Mouse (Mus musculus): Measurements from ENCODE around the gene Gja1. TPM values are rescaled to one million over a fixed set of nuclear protein-coding genes. Genes with fewer than 3 reads are reported as not detected.
A peak's percentile ranks its signal among the peaks of the same experiment; 100 is the strongest.

The Gja1 gene
- polyA plus RNA-seq (2015; fragmentation: Nextera tagmentation; extraction: Ambion mirVana), result 7.3 and 8.8 TPM in 2 replicates

GRCm38 (mm10) chr10:56377097-56377965 lies at the start of gene Gja1:
Gene Gja1 (plus strand): TSS chr10:56377330.
- peaks cover 24% of the 10 kb centered on the region for H3K27me3 ChIP-seq
- ATAC-seq (ENCODE audit: low read depth), result peak; percentile 75
- H3K9ac ChIP-seq, result peak within 1 kb of the TSS; percentile 56
- DNase-seq, result peak; percentile 36
- peak within 1 kb of the TSS; percentile 71 for H3K4me2 ChIP-seq
- under 1% methylated on average over 23 of the region's 23 CpGs for WGBS (ENCODE audit: insufficient replicate concordance)
- H3K27ac ChIP-seq, result 0 out of 2 replicates have a peak within 1 kb of the TSS, but pooled peaks have one; percentile 13
- H3K4me3 ChIP-seq (replicated peaks), result peak within 1 kb of the TSS; percentile 57
- peaks cover 8% of the 10 kb centered on the region; the same call in 1 of the 2 replicates for H3K4me1 ChIP-seq (replicated peaks)
- no peaks in the 10 kb centered on the region for H3K9me3 ChIP-seq (replicated peaks)
- no peaks in the 10 kb centered on the region for H3K36me3 ChIP-seq

- H3K9ac ChIP-seq, result no peak overlapping the region
- no peaks in the 10 kb centered on the region for H3K36me3 ChIP-seq
- no peaks in the 10 kb centered on the region for H3K9me3 ChIP-seq (replicated peaks)
- WGBS (ENCODE audit: insufficient replicate concordance), result 40% methylated on average over 6 of the region's 6 CpGs
- peak; percentile 24 for DNase-seq
- no peak for ATAC-seq (ENCODE audit: low read depth)
- no peak overlapping the region for H3K27ac ChIP-seq
- H3K4me2 ChIP-seq, result no peak overlapping the region
- no peaks in the 10 kb centered on the region for H3K4me1 ChIP-seq (replicated peaks)
- H3K27me3 ChIP-seq, result no peaks in the 10 kb centered on the region
- H3K4me3 ChIP-seq (replicated peaks), result no peak overlapping the region
These were observed 38.2 kb upstream of the Gja1 start for GRCm38 (mm10) chr10:56338851-56339489.

- Histone ChIP-seq H3K9ac (no peak overlapping the region), H3K4me2 (no peak overlapping the region), H3K36me3 (no peaks in the 10 kb centered on the region), H3K9me3 (replicated peaks) (no peaks in the 10 kb centered on the region), H3K27me3 (no peaks in the 10 kb centered on the region), H3K4me1 (replicated peaks) (no peaks in the 10 kb centered on the region), H3K4me3 (replicated peaks) (no peak overlapping the region), H3K27ac (no peak overlapping the region)
- 59% methylated on average over 4 of the region's 4 CpGs for WGBS (ENCODE audit: insufficient replicate concordance)
- no peak for ATAC-seq (ENCODE audit: low read depth)
- no peak for DNase-seq
These were observed 16.7 kb upstream of the Gja1 start for GRCm38 (mm10) chr10:56360472-56360871.

- Histone ChIP-seq H3K36me3 (no peaks in the 10 kb centered on the region), H3K27me3 (no peaks in the 10 kb centered on the region), H3K9me3 (replicated peaks) (no peaks in the 10 kb centered on the region), H3K9ac (no peak overlapping the region), H3K27ac (no peak overlapping the region), H3K4me2 (no peak overlapping the region), H3K4me1 (replicated peaks) (no peaks in the 10 kb centered on the region), H3K4me3 (replicated peaks) (no peak overlapping the region)
- DNase-seq, result no peak
- no peak for ATAC-seq (ENCODE audit: low read depth)
- WGBS (ENCODE audit: insufficient replicate concordance), result 10% methylated on average over 7 of the region's 7 CpGs
These were observed 8.1 kb upstream of the Gja1 start for GRCm38 (mm10) chr10:56369073-56369472.

- H3K4me1 ChIP-seq (replicated peaks), result peaks cover 2% of the 10 kb centered on the region; the same call in 1 of the 2 replicates
- no peak for DNase-seq
- no peak for ATAC-seq (ENCODE audit: low read depth)
- H3K27ac ChIP-seq, result no peak overlapping the region
- H3K27me3 ChIP-seq, result peaks cover 9% of the 10 kb centered on the region
- WGBS (ENCODE audit: insufficient replicate concordance), result 34% methylated on average over 8 of the region's 8 CpGs
- H3K9me3 ChIP-seq (replicated peaks), result no peaks in the 10 kb centered on the region
- H3K9ac ChIP-seq, result no peak overlapping the region
- no peak overlapping the region for H3K4me3 ChIP-seq (replicated peaks)
- no peak overlapping the region for H3K4me2 ChIP-seq
- no peaks in the 10 kb centered on the region for H3K36me3 ChIP-seq
These were observed 4.0 kb upstream of the Gja1 start for GRCm38 (mm10) chr10:56373021-56373720.

- no peak for ATAC-seq (ENCODE audit: low read depth)
- H3K4me2 ChIP-seq, result no peak overlapping the region
- peaks cover 8% of the 10 kb centered on the region; the same call in 1 of the 2 replicates for H3K4me1 ChIP-seq (replicated peaks)
- H3K9ac ChIP-seq, result no peak overlapping the region
- peaks cover 19% of the 10 kb centered on the region for H3K27me3 ChIP-seq
- 43% methylated on average over 5 of the region's 5 CpGs for WGBS (ENCODE audit: insufficient replicate concordance)
- DNase-seq, result no peak
- H3K27ac ChIP-seq, result no peak overlapping the region
- H3K4me3 ChIP-seq (replicated peaks), result no peak overlapping the region
- H3K36me3 ChIP-seq, result no peaks in the 10 kb centered on the region
- H3K9me3 ChIP-seq (replicated peaks), result no peaks in the 10 kb centered on the region
These were observed 3.0 kb upstream of the Gja1 start for GRCm38 (mm10) chr10:56374169-56374568.

- Histone ChIP-seq H3K4me3 (replicated peaks) (no peak overlapping the region), H3K4me1 (replicated peaks) (peaks cover 8% of the 10 kb centered on the region; the same call in 1 of the 2 replicates), H3K9me3 (replicated peaks) (no peaks in the 10 kb centered on the region), H3K27me3 (peaks cover 24% of the 10 kb centered on the region), H3K27ac (no peak overlapping the region), H3K36me3 (no peaks in the 10 kb centered on the region), H3K9ac (no peak overlapping the region), H3K4me2 (no peak overlapping the region)
- DNase-seq (no peak), ATAC-seq (ENCODE audit: low read depth) (no peak)
- WGBS (ENCODE audit: insufficient replicate concordance), result 43% methylated on average over 9 of the region's 9 CpGs
These were observed 1.1 kb upstream of the Gja1 start for GRCm38 (mm10) chr10:56375906-56376468.

- H3K27me3 ChIP-seq, result peaks cover 24% of the 10 kb centered on the region
- H3K9me3 ChIP-seq (replicated peaks), result no peaks in the 10 kb centered on the region
- no peak for ATAC-seq (ENCODE audit: low read depth)
- peak overlapping the region; percentile 56 for H3K9ac ChIP-seq
- H3K4me3 ChIP-seq (replicated peaks), result peak overlapping the region; percentile 57
- under 1% methylated on average over 25 of the region's 25 CpGs for WGBS (ENCODE audit: insufficient replicate concordance)
- peaks cover 8% of the 10 kb centered on the region; the same call in 1 of the 2 replicates for H3K4me1 ChIP-seq (replicated peaks)
- no peaks in the 10 kb centered on the region for H3K36me3 ChIP-seq
- H3K27ac ChIP-seq, result 0 out of 2 replicates have a peak overlapping the region, but pooled peaks have one; percentile 13
- peak overlapping the region; percentile 71 for H3K4me2 ChIP-seq
- no peak for DNase-seq
These were observed 977 bp downstream of the Gja1 start for GRCm38 (mm10) chr10:56377966-56378647.

- H3K9ac ChIP-seq, result peak overlapping the region; percentile 56
- peaks cover 8% of the 10 kb centered on the region; the same call in 1 of the 2 replicates for H3K4me1 ChIP-seq (replicated peaks)
- 1% methylated on average over 35 of the region's 35 CpGs for WGBS (ENCODE audit: insufficient replicate concordance)
- peak overlapping the region; percentile 57 for H3K4me3 ChIP-seq (replicated peaks)
- no peak overlapping the region for H3K27ac ChIP-seq
- no peak for DNase-seq
- peak overlapping the region; percentile 71 for H3K4me2 ChIP-seq
- peaks cover 24% of the 10 kb centered on the region for H3K27me3 ChIP-seq
- H3K9me3 ChIP-seq (replicated peaks), result no peaks in the 10 kb centered on the region
- H3K36me3 ChIP-seq, result no peaks in the 10 kb centered on the region
- ATAC-seq (ENCODE audit: low read depth), result no peak; the same call in 1 of the 2 replicates
These were observed 1.6 kb downstream of the Gja1 start for GRCm38 (mm10) chr10:56378648-56379254.

- Histone ChIP-seq H3K27me3 (peaks cover 24% of the 10 kb centered on the region), H3K4me1 (replicated peaks) (peaks cover 8% of the 10 kb centered on the region; the same call in 1 of the 2 replicates), H3K9me3 (replicated peaks) (no peaks in the 10 kb centered on the region), H3K36me3 (no peaks in the 10 kb centered on the region), H3K27ac (no peak overlapping the region), H3K4me3 (replicated peaks) (no peak overlapping the region), H3K9ac (no peak overlapping the region), H3K4me2 (no peak overlapping the region; the same call in 1 of the 2 replicates)
- WGBS (ENCODE audit: insufficient replicate concordance), result 13% methylated on average over 7 of the region's 7 CpGs
- DNase-seq, result no peak
- no peak for ATAC-seq (ENCODE audit: low read depth)
These were observed 2.6 kb downstream of the Gja1 start for GRCm38 (mm10) chr10:56379720-56380119.
